ENCODE assay signal across 14 mouse cellular contexts in genomic region chr12:91752711-91753110, GRCm38 (mm10).
"Had no signal": no experiment of that assay in that cellular context is flagged by ENCODE, and none has a peak within 500 bp of the region (broad histone marks: within the 10 kb centered on the region; RNA-seq: fewer than 3 reads in every experiment).

No protein-coding gene starts in this region.

- DNase-seq: left cerebral cortex, postnatal 4 days; lung, embryonic 14.5 days; lung, postnatal 10 days; lung, postnatal 4 days; midbrain, embryonic 14.5 days; thymus, adult 18-20 months; thymus, postnatal 36 days had no signal

- H3K4me3 ChIP-seq: layer of hippocampus, adult 2 months; limb, embryonic 13.5 days; liver, embryonic 12.5 days; midbrain, embryonic 10.5 days; myocyte; neural tube, embryonic 15.5 days had no signal

- H3K27me3 ChIP-seq: limb, embryonic 13.5 days; liver, embryonic 12.5 days; neural tube, embryonic 15.5 days had no signal

- H3K36me3 ChIP-seq: limb, embryonic 13.5 days; liver, embryonic 12.5 days; midbrain, embryonic 10.5 days; neural tube, embryonic 15.5 days had no signal

- H3K27ac ChIP-seq: kidney, postnatal 0 days; layer of hippocampus, adult 2 months; limb, embryonic 13.5 days; liver, embryonic 12.5 days; midbrain, embryonic 10.5 days; neural tube, embryonic 15.5 days had no signal
